Mouse (Mus musculus) lung, postnatal 0 days (tissue): ENCODE measurements around the gene Olfr175-ps1.

Experiments used
- CTCF ChIP-seq: IDR thresholded peaks from 2 replicates; pipeline ENCODE4 v1.5.1; 2016; ENCODE audit warnings: antibody characterized with exemption, mild to moderate bottlenecking
- EP300 ChIP-seq: IDR thresholded peaks from 2 replicates; pipeline ENCODE4 v1.6.1; 2016; ENCODE audit warnings: antibody characterized with exemption, mild to moderate bottlenecking, control low read depth

- no peak for TF ChIP-seq EP300
- no peak for TF ChIP-seq CTCF
Measured at GRCm38 (mm10) chr16:58800168-58800567, 26.4 kb downstream of the Olfr175-ps1 start, which contains the start of gene Olfr173.
